Mouse (Mus musculus) thymus, postnatal 10 days (tissue): ENCODE measurements at regions not wholly inside any gene's neighbourhood (a gene's known extent, or its start where the extent isn't known, plus 50 kb on each side); places are given as distances from the start of the nearest gene placed in this dataset.
A peak's percentile ranks its signal among the peaks of the same experiment; 100 is the strongest.

Experiments
- DNase-seq, 2 experiments: peaks; one replicate each; pipeline ENCODE4 v3.0.0; 2021; ENCODE audit warnings: low spot score in 2 of 2

GRCm38 (mm10) chr17:72782775-72783174, 53.5 kb upstream of the Ypel5 start:
- no peak for DNase-seq

DNA sequence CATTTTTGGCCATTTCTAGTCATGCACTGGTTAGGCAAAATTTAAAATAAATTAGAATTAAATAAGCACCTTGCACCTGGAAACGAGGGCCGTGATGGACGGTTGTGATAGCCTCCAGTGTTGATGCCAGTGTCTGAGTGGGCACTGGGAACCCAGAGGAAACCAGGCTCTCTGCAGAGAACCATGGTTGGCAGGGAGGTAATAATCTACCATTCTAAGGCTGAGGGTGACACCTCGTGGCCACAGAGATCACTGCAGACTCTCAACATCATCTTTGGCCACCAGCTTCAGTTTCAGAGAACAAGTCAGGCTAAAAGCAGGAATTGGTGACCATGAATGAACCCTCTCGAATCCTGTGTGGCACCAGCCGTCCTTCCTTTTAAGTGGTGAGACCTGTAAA, 54.5 kb upstream of the Ypel5 start:
- DNase-seq: peak in 1 of 2 experiments; percentile 52

- no peak for DNase-seq
These were observed 68.0 kb upstream of the Ypel5 start for GRCm38 (mm10) chr17:72768266-72768665.

- DNase-seq: no peak
These were observed 75.3 kb upstream of the Ypel5 start for GRCm38 (mm10) chr17:72760937-72761336.

DNA sequence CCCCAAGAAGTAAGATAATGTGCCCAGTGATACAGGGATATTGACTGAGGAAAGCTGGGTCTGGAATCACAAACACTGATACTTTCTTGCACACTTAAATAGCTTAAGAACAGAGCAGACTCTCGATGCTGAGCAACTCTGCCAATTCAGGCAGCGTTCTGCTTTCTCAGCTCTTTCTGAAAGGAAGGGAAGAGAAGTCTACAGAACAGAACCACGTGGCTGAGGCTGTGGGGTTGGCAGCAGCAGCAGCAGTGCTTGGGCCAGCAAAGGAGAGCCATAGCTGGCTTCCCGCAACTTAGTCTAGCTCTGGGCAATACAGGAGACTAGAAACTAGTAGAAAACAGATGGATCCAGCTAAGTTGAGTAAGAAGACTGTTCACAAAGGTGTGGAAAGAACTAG, 89.8 kb upstream of the Ypel5 start:
- no peak for DNase-seq

DNA sequence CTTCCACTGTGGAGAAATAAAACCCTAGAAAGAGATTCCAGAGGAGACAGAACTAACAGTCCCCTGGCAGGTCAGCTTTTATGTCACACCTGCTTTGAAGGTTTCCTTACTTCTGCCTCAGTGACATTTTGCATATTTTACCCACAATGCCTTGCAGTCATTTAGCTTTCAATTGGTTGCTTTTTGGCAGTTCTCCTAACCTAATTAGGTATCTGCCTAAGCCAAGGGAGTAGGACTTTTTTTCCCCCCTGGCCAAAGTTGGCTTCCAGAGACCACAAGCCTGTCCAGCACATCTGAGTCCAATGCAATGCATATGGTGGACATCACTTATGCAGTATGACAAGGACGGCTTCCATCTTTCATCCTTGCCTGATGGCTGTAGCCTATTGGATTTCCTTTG, 103.2 kb upstream of the Ypel5 start:
- no peak for DNase-seq

DNA sequence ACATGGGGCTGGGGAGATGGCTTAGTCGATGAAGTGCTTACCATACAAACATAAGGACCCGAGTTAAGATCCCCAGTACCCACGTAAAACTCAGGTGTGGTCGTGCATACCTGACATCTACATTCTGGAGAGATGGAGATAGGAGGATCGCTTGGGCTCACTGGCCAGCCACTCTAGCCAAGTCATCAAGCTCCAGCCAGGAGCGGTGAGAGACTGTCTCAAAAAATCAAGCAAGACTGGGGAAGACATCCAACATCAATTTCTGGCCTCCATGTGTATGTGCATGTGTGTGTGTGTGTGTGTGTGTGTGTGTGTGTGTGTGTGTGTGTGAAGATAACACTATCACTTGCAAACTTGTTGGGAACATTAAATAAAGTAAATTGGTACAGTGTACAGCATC, 104.6 kb upstream of the Ypel5 start:
- no peak for DNase-seq

DNA sequence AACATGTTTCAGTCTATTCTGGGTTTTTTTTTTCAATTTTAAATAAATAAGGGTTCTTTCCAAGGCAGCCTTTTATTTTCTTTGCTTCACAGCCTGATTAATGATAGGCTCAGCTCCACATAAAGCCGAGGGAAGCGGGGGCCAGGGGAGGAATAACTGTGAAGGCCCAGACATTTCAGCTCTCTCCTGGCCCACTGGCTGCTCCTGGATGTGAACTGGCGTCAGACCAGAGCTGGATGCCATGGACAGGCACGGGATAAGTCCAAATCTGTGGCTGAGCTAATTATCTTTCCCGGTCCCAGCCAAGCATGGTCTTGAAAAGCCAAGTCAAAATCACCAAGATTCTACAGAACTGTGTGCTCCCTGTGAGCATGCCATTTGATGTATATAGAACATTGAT, 105.1 kb upstream of the Ypel5 start:
- DNase-seq: no peak

- no peak for DNase-seq
These were observed 115.5 kb upstream of the Ypel5 start for GRCm38 (mm10) chr17:72720753-72721152.

- no peak for DNase-seq
These were observed 115.2 kb upstream of the Alk start for GRCm38 (mm10) chr17:72719618-72720017.

- DNase-seq: no peak
These were observed 87.2 kb upstream of the Alk start for GRCm38 (mm10) chr17:72691630-72692029.

DNA sequence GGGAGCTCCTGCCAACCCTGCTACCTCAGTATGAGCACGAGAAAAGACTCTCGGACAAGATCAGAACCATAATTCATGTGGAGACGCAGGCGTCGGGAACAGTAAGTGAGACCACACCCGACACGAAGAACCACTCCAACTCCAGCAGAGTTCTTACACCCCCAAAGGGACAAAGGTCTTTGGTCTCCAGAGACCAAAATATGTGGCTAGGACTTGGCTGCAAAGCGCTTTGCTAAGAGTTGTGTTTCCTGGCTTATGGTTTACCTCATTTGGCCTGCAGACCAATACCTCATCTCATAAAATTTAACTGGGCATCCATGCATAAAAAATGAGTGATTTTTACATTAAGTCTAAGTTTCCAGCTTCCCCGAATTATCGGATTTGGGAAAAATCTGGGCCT, 85.2 kb upstream of the Alk start:
- DNase-seq: no peak

GRCm38 (mm10) chr17:72688800-72689199, 84.4 kb upstream of the Alk start:
- no peak for DNase-seq

GRCm38 (mm10) chr17:72674658-72675057, 70.2 kb upstream of the Alk start:
- DNase-seq: no peak

DNA sequence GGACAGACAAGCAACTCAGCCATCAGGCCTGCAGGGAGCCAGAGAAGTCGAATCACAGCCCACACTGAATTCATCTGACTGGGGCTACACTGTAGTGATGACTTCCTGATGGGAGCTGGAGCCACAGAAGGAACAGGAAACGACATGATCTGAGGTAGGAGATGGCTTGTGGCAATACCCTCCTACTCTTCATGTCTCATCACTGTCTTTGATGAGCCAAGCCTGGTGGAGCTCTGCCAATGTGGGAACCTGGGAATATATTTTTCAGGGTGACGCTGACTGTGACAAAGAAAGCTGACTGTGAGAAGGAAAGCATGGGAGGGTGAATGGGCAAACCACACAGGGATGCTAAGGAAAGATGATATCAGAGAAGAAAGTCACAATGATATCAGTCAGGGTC, 67.6 kb upstream of the Alk start:
- no peak for DNase-seq

GRCm38 (mm10) chr17:72666961-72667360, 62.5 kb upstream of the Alk start:
- no peak for DNase-seq

DNA sequence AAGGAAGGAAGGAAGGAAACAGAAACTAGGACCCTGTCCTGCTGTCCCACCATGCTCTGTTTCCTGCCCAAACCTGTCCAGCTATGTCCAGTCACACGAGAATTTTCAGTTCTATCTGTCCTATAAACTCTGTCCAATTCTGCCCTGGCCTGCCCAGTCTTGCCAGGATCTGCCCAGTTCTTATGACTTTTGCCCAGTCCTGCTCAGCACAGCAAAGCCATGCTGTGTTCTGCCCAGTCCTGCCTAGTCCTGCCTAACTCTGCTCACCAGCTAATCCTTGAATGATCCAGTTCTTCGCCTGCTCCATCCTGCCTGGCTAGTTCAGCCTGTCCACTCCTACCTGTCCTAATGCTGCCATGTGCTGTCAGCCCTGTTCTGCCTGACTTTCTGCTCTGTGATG, 57.3 kb upstream of the Alk start:
- no peak for DNase-seq

DNA sequence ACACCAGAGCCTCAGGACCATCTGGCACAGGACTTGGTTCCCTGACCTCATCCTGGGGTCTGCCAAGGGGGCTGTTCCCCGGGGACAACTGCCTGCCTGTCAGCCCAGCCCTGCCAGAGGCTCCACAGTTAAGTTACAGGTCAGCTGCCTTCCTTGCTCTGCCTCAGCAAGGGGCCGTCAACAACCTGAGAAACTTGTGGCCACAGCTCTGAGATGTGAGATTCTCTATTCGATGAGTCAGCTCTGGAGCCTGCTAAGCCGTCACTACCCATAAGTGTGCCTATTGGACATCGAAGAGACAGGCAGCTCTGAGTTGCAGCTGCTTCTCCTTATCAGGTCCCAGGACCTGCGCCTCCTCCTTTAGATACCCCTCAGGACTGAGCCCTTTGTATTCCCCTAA, 54.3 kb upstream of the Alk start:
- no peak for DNase-seq

- no peak for DNase-seq
These were observed 53.4 kb upstream of the Alk start for GRCm38 (mm10) chr17:72657826-72658225.
